Mouse (Mus musculus) forebrain, embryonic 10.5 days (tissue): ENCODE measurements around the gene 4833420G17Rik. TPM values are rescaled to one million over a fixed set of nuclear protein-coding genes. Genes with fewer than 3 reads are reported as not detected.
"Not testable (repeated sequence)": the region's sequence is repeated elsewhere in the genome, so short reads cannot be mapped to it uniquely, and the experiment has no call there.

ENCODE experiments used
- DNase-seq: peaks from one replicate; pipeline ENCODE4 v3.0.0-alpha.2; 2017; ENCODE audit warnings: low spot score; ENCODE audit errors: extremely low spot score
- H3K27ac ChIP-seq: fragments of 300-500 bp; sonication (generic); 2 replicates; pipeline ENCODE4 v1.5.1; 2016; ENCODE audit warnings: mild to moderate bottlenecking
- H3K27me3 ChIP-seq: fragments of 300-500 bp; sonication (generic); 2 replicates; pipeline ENCODE4 v1.6.1; 2016; ENCODE audit warnings: mild to moderate bottlenecking; ENCODE audit not compliant: poor library complexity, severe bottlenecking
- H3K36me3 ChIP-seq: fragments of 300-500 bp; sonication (generic); replicated peaks from 2 replicates; pipeline ENCODE4 v1.6.1; 2016; ENCODE audit warnings: mild to moderate bottlenecking, moderate library complexity
- H3K4me1 ChIP-seq: fragments of 300-500 bp; sonication (generic); 2 replicates; pipeline ENCODE4 v1.6.1; 2016
- H3K4me3 ChIP-seq: fragments of 300-500 bp; sonication (generic); 2 replicates; pipeline ENCODE4 v1.5.1; 2016; ENCODE audit warnings: mild to moderate bottlenecking, moderate library complexity
- H3K9me3 ChIP-seq: fragments of 300-500 bp; sonication (generic); 2 replicates; pipeline ENCODE4 v1.6.1; 2016; ENCODE audit warnings: mild to moderate bottlenecking, moderate library complexity
- WGBS: fragments of 180-500 bp; shearing (Covaris S2); methylation state at CpG from one replicate; pipeline ENCODE4 v1.1.7; 2016; 5-methylcytosine and 5-hydroxymethylcytosine counted together
- polyA plus RNA-seq: library from polyadenylated mRNA; unstranded; fragments of >200 nt; fragmentation: Nextera tagmentation; extraction: Ambion mirVana; gene quantifications from 2 replicates; pipeline ENCODE4 v1.2.1, GENCODE M21; 2016

Gene 4833420G17Rik
- polyA plus RNA-seq, 1 experiment from 2014 or later = 68.7 TPM

DNA sequence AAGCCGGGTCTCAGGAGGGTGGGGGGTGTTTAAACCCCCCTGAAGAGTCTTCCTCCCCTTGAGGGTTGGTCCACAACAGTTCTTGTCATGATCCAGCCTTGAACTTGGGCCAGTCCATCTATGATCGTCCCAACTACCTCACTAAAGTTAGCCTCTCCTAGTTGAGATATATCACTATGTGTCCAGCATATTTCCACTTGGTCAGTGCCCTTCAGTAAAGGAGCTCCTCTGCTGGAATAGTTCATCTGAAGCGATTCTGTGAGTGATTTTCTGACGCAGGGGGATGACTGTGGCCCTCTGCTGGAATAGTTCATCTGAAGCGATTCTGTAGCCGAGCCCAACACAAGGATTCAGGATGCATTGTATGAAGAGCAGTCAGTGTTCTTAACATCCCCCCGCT, 24.8 kb downstream of the 4833420G17Rik start:
- DNase-seq = no peak

DNA sequence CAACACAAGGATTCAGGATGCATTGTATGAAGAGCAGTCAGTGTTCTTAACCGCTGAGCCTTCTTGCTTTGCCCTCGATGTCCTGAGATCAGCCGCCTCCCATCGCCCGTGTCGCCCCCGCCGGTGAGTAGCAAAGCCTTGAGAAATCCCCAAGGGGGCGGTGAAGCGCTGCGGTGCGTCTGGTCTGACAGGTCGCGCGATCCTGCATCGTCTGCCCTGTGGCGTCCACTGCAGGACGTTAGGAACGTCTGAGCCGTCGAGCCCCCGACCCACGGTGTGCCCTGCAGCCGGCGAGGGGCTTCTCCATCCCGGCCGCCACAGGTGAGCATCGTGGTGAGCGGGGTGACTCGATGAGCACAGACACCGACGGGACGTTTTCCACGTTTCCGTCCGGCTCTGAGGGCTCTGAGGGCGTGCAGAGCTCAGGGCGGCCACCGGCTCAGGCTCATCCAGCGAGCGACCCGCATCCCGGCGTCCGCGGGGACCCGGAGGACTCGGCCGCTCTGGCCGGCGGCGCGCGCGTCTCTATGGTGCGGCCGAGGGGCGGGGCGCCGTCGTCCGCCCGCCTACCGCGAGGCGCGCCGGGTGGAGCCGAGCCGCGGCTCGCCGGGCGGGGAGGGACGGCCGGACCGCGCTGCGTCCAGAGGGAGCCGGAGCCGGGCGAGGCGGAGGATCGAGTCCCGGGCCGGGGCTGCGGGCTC, 25.5 kb downstream of the 4833420G17Rik start, which contains the start of the genes Tmem267 and 3110070M22Rik:
Gene Tmem267, plus strand, starts transcription at position 160 of the 701 bp plus-strand sequence.
Gene 3110070M22Rik, minus strand, starts transcription at position 504 of the 701 bp plus-strand sequence.
- Histone ChIP-seq H3K4me1 (no peaks in the 10 kb centered on the region), H3K36me3 (peaks cover 41% of the 10 kb centered on the region), H3K27me3 (no peaks in the 10 kb centered on the region), H3K4me3 (no peak within 1 kb of the TSS), H3K27ac (no peak within 1 kb of the TSS; the same call in 1 of the 2 replicates), H3K9me3 (peaks cover 24% of the 10 kb centered on the region)
- peak; percentile 61 for DNase-seq
- WGBS = 79% methylated on average over 87 of the region's 87 CpGs

More for the DNA sequence above, 24.8 kb downstream of the 4833420G17Rik start:
- no peak overlapping the region for H3K27ac ChIP-seq
- peaks cover 24% of the 10 kb centered on the region for H3K9me3 ChIP-seq
- H3K36me3 ChIP-seq = peaks cover 48% of the 10 kb centered on the region
- no peaks in the 10 kb centered on the region for H3K27me3 ChIP-seq
- H3K4me1 ChIP-seq = no peaks in the 10 kb centered on the region
- WGBS = 59% methylated on average over 7 of the region's 7 CpGs
- H3K4me3 ChIP-seq = no peak overlapping the region

DNA sequence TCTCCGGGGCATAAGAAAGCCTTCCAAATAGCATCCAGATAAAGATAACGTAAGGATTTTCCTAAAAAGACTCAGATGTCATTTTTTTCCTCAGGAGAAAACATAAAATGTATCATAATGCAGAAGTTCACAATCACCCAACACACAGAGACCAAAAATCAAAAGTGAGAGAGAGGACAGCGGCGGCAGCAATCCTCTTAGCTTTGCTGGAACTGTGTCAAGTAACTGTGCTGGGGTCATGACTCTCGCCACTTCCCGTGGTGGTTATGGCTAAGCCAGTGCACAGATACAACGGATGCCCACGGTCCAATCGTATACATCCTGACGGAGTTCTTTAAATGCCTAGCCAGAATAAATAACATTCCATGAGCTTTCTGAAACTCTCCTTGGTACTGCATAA, 29.5 kb downstream of the 4833420G17Rik start:
- H3K4me3 ChIP-seq, H3K27ac ChIP-seq, DNase-seq, H3K27me3 ChIP-seq, H3K36me3 ChIP-seq, H3K4me1 ChIP-seq: not testable (repeated sequence)
- peaks cover 31% of the 10 kb centered on the region for H3K9me3 ChIP-seq
- WGBS = 93% methylated on average over 10 of the region's 10 CpGs

DNA sequence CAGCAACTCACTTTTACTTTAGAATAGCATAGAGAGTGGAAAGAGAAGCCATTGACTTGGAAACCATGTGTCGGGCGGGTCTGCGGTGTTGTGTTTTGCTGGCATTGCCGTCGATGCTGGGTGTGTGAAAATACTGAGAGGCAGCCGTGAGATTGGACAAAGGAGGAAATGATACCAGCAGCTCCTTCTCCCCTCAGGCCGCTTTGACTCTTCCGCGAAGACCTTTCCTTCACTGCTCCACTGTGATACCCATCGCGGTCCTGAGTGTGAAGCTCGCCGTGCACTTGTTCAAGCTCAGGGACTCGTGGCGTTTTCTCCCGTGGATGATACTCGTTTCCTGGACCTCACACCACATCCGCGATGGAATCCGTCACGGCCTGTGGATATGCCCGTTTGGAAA, 32.4 kb downstream of the 4833420G17Rik start:
- not testable (repeated sequence) for H3K4me3 ChIP-seq, H3K4me1 ChIP-seq, H3K27ac ChIP-seq, H3K27me3 ChIP-seq, DNase-seq, H3K36me3 ChIP-seq
- WGBS = 95% methylated on average over 13 of the region's 22 CpGs
- peaks cover 27% of the 10 kb centered on the region for H3K9me3 ChIP-seq

Other genes starting within 250 kb of the 4833420G17Rik start
- gene Paip1, start 34.2 kb upstream of the 4833420G17Rik start, polyA plus RNA-seq = 100 and 112 TPM in 2 replicates
- gene Tmem267, start 25.3 kb downstream of the 4833420G17Rik start, polyA plus RNA-seq = 2.0 and 2.2 TPM in 2 replicates
- gene 3110070M22Rik, start 25.6 kb downstream of the 4833420G17Rik start, polyA plus RNA-seq = 1.3 and 1.7 TPM in 2 replicates
- 0.06 and 0.19 TPM in 2 replicates for gene Ccl28, start 161.1 kb downstream of the 4833420G17Rik start, polyA plus RNA-seq
- 340 and 341 TPM in 2 replicates for gene Hmgcs1, start 227.6 kb downstream of the 4833420G17Rik start, polyA plus RNA-seq